Mouse (Mus musculus): Measurements from ENCODE around the gene Brms1.

The Brms1 gene

DNA sequence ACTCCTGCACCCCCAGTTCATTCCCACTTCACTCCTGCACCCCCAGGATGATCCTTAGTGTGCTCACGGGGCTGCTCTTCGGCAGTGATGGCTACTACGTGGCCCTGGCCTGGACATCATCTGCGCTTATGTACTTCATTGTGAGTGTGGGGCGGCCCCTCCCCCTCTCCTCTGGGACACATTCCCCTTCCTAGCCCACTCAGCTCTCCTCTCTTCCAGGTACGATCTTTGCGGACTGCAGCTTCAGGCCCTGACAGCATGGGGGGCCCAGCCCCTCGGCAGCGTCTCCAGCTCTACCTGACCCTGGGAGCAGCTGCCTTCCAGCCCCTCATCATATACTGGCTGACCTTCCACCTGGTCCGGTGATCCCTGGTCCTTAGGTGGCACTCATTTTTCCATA is 50.9 kb downstream of the Brms1 start:
- no peak for DNase-seq (ENCODE audit: low spot score)

DNA sequence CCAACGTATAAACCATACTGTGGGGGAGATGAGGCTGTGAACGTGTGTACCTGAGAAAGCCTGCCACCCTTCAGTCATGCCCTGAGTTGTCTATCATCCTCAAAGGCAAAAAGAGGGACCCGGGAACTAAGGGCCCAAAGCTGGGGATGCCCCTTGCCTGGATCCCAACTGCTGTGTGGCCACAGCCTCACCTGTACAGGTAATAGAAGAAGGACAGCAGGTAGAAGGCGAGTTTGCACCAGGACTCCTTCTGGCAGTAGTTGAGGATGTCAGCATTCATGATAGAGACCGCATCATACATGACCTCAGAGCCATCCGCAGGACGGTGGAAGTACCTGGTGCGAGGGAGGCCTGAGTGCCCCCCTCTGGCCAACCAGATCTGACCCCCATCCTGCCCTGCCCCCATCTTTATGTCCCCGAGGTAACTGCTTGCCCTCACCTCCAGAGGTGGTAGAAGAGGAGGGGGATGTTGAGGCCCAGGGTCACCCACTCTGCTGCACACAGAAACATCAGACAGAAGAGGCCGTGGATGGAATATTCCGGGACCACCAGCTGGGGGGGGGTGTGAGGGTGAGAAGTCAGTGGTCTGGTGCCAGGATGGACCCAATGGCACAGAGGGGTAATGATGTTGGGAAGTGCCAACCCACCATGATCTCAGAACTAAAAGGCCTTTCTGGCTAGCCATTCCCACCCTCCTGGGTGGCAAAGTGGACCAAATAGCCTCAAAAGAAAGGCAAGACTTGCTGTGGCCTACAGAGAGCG is 52.5 kb downstream of the Brms1 start:
- no peak for DNase-seq (ENCODE audit: low spot score)

DNA sequence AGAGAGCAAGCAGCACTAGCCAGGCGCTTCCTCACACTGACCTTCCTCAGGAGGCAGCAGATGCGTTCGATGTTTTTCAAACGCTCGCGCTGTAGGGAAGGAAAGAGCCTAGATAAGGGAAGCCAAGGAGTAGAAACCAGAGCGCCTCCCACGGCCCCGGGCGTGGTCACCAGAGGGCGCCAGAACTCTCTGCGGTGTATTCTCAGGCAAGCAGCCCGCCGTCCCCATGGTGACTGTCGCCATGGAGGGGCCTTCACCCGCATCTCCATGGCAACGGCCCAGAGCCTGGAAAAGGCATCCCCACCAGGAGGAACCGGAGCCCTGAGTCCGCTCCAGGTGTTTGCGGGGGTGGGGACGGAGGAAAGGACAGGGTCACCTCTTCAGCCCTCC is 53.1 kb downstream of the Brms1 start:
- DNase-seq (ENCODE audit: low spot score) = peak; percentile 99

DNA sequence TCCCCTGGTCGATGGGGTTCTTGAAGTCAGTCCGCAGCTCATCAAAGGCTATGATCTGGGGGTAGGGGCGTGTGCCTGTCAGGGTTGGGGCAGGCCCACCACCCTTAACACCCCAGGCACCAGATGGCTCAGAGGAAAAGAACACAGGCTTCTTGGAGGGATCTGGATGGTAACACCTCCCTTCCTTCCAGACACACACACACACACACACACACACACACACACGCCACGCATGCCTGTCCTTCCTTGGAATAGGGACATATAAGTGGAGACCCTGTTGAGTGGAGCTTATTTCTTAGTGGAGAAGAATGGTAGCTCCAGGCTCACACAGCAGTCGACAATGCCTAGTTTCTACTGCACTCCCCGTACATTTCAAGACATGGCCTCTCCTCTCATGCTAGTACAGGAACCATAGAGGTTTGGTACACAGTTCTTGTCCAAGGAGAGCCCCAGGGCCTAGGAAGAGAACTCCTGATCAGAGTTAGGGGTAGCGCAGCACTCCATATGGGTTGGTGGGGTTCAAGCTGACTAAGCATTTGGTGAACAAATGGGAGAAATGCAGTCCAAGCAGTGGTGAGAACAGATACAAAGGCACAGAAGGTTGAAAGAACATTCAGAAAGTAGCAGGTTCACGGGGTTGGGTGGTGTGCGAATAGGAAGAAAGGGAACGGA is 53.7 kb downstream of the Brms1 start:
- DNase-seq (ENCODE audit: low spot score) = no peak

DNA sequence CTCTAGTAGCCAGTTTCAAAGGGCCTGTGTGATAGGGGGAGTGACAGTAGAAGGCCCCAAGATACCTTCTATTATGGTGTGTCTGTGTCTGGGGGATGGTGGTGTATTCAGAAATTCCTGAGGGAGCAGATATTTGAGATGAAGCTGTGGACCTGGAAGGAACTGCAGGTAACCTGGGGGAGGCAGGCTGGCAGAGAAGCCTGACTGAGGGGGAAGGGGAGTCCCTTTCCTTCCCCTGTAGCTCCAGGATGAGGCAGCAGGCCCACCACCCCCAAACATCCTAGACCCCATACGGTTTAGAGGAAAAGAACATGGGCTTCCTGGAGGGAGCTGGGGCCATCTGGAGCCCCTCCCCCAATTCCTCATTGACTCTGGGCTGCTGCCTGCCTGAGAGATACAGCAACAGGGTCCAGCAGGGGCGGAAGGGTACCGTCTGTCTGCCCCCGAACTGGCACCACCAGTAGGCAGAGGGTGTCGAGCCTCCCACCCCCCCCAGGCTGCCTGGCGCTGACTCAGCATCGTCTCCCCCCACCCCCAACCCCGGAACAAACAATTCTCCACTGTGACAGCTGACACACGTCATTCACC is 54.8 kb downstream of the Brms1 start:
- DNase-seq (ENCODE audit: low spot score) = peak; percentile 43

DNA sequence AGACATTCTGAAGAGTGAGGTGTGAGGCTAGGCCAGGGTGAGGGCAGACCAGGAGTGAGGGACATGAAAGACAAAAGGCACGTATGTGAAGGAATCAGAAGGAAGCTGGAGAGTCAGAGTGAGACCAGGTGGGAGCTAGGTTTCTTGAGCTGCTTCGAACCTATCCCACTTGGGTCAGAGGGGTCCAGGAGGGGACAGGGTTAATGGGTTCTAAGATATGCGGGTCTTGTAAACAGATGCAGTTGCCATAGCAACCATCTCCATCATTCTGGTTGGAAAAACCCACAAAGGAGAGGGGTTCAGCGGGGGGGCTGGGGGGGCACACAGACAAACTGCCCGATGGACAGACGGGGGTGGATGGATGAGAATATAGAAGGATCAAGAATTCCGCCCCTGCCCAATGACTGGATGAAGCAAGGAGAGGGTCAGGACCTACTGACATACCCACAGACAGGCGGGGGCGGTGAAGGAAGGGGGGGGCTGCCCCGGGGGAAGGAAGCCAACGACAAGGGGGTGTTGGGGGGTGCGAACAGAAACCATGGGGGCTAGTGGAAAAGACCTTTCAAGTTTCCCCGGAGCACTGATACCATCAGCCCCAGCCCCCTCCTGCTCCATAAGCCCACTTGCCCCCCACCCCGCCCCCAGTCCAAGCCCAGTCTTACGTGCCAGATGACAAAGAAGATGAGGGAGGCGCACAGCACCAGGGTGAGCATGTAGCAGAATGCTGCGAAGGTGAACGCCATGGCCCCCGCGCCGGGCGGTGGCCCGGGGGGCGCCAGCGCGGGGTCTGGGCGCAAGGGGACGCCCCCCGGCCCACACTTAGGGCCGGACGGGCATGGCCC is 56.6 kb downstream of the Brms1 start:
- DNase-seq (ENCODE audit: low spot score) = no peak

DNA sequence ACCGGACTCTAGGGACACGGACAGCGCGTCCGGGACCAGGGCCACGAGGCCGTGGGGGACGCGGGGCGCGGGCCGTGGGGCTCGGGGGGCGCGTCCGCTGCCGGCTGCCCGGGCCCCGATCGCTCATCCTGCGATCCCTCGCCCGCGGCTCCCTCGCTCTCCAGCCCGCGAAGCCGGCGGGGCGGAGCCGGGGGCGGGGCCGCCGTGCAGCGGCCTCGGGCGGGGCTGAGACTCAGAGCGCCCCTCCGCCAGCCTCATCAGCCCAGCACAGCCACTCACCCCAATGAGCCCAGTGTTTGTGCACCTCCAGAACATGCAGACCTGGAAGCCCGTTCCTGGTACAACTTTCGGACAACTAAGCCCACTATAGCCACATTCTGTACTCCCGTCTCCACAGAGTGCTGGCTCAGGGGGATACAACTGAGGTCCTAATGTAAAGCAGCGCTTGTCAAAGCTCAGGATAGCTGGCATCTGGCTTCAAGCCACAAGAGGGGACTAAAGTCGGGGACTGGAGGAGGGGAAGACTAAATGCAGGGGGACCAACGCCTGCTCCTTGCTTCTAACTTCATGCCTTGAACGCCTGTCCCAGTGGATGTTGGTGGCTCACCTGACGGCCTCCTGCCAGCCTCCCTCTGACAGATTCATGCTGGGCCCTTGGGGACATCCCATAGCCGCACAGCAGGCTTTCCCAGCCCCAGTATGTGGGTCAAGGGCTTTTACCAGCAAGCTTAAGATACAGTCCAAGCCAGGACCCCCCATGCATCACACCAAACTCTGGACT is 57.4 kb downstream of the Brms1 start, which contains the start of gene Cnih2:
Gene Cnih2 (minus strand): TSS at position 159 of the 781 bp plus-strand sequence.
- DNase-seq (ENCODE audit: low spot score) = peak; percentile 82
